Mouse (Mus musculus) small intestine, adult 2 months (tissue): Measurements from ENCODE around the gene Cacnb2.

Source experiments
- CTCF ChIP-seq: fragments of 200-500 bp; IDR thresholded peaks from 2 replicates; pipeline ENCODE4 v1.5.1; 2012; ENCODE audit warnings: low read depth, mild to moderate bottlenecking, control low read depth, inconsistent platforms, low read length, moderate library complexity, mixed read lengths; ENCODE audit not compliant: insufficient replicate concordance, insufficient read length; ENCODE audit errors: extremely low read depth
- POLR2A ChIP-seq: fragments of 200-500 bp; IDR thresholded peaks from 2 replicates; pipeline ENCODE4 v1.6.1; 2012; ENCODE audit warnings: low read depth, mild to moderate bottlenecking, control low read depth, inconsistent platforms, low read length, moderate library complexity

GRCm38 (mm10) chr2:14710247-14710646 is 107.4 kb downstream of the Cacnb2 start:
- TF ChIP-seq POLR2A (no peak), CTCF (no peak)
